Mouse (Mus musculus) heart, postnatal 0 days (tissue): ENCODE results near the gene Adnp. TPM values are rescaled to one million over a fixed set of nuclear protein-coding genes. Genes with fewer than 3 reads are reported as not detected.
A peak's percentile ranks its signal among the peaks of the same experiment; 100 is the strongest.
"Not testable (repeated sequence)": the region's sequence is repeated elsewhere in the genome, so short reads cannot be mapped to it uniquely, and the experiment has no call there.

Experiments used
- ATAC-seq: fragments of 200-750 bp; cut with Nextera tagmentation; 2 replicates; pipeline ENCODE4 v1.8.0; 2017; ENCODE audit warnings: low read depth, moderate number of reproducible peaks, moderate library complexity; ENCODE audit not compliant: insufficient read depth
- DNase-seq: peaks from one replicate; pipeline ENCODE4 v3.0.0-alpha.2; 2016; ENCODE audit warnings: low spot score
- H3K27ac ChIP-seq: fragments of 300-500 bp; sonication (generic); 2 replicates; pipeline ENCODE4 v1.5.1; 2014; ENCODE audit warnings: low read depth, mild to moderate bottlenecking
- H3K27me3 ChIP-seq: fragments of 300-500 bp; sonication (generic); 2 replicates; pipeline ENCODE4 v1.6.1; 2014; ENCODE audit warnings: low read length, mixed read lengths; ENCODE audit not compliant: control insufficient read depth, insufficient read depth
- H3K36me3 ChIP-seq: fragments of 300-500 bp; sonication (generic); replicated peaks from 2 replicates; pipeline ENCODE4 v1.6.1; 2014; ENCODE audit warnings: low read length, mixed read lengths; ENCODE audit not compliant: control insufficient read depth, insufficient read depth
- H3K4me1 ChIP-seq: fragments of 300-500 bp; sonication (generic); 2 replicates; pipeline ENCODE4 v1.6.1; 2014; ENCODE audit warnings: antibody characterized with exemption; ENCODE audit not compliant: control insufficient read depth, insufficient read depth
- H3K4me2 ChIP-seq: fragments of 300-500 bp; sonication (generic); 2 replicates; pipeline ENCODE4 v1.6.1; 2014; ENCODE audit warnings: low read depth, mild to moderate bottlenecking, low read length, moderate library complexity
- H3K4me3 ChIP-seq: fragments of 300-500 bp; sonication (generic); 2 replicates; pipeline ENCODE4 v1.5.1; 2014; ENCODE audit warnings: low read depth, low read length
- H3K9ac ChIP-seq: fragments of 300-500 bp; sonication (generic); replicated peaks from 2 replicates; pipeline ENCODE4 v1.6.1; 2014; ENCODE audit warnings: low read depth, low read length, mixed read lengths
- H3K9me3 ChIP-seq: fragments of 300-500 bp; sonication (generic); replicated peaks from 2 replicates; pipeline ENCODE4 v1.6.1; 2016; ENCODE audit warnings: low read length; ENCODE audit not compliant: control insufficient read depth
- CTCF ChIP-seq: IDR thresholded peaks from 2 replicates; pipeline ENCODE4 v1.5.1; 2016; ENCODE audit warnings: antibody characterized with exemption, control low read depth, low read depth
- EP300 ChIP-seq: IDR thresholded peaks from 2 replicates; pipeline ENCODE4 v1.6.1; 2016; ENCODE audit warnings: antibody characterized with exemption, low read depth
- WGBS: fragments of 180-500 bp; shearing (Covaris S2); extraction: QIAGEN DNeasy Blood & Tissue Kit; methylation state at CpG from one replicate; pipeline ENCODE4 v1.1.7; 2014; 5-methylcytosine and 5-hydroxymethylcytosine counted together
- polyA plus RNA-seq: library from polyadenylated mRNA; unstranded; fragments of >200 nt; fragmentation: Nextera tagmentation; extraction: Ambion mirVana; gene quantifications from 2 replicates; pipeline ENCODE4 v1.2.1, GENCODE M21; 2015
- total RNA-seq: library from RNA; depleted of rRNA; stranded (reverse); fragments of >200 nt; gene quantifications from 2 replicates; pipeline ENCODE4 v1.2.3, GENCODE M21; 2014; ENCODE audit warnings: low replicate concordance

The Adnp gene
- total and polyA plus RNA-seq, 2 experiments from 2014 or later = 2.4 to 28.2 TPM

GRCm38 (mm10) chr2:168160370-168160930 is 46.5 kb downstream of the Adnp start:
- no peaks in the 10 kb centered on the region for H3K4me1 ChIP-seq
- no peak for ATAC-seq
- WGBS = 89% methylated on average over 9 of the region's 9 CpGs
- H3K36me3 ChIP-seq = no peaks in the 10 kb centered on the region
- no peaks in the 10 kb centered on the region for H3K27me3 ChIP-seq
- H3K9ac ChIP-seq = no peak overlapping the region
- H3K4me3 ChIP-seq = no peak overlapping the region
- no peak overlapping the region for H3K27ac ChIP-seq
- TF ChIP-seq CTCF = no peak
- no peak for TF ChIP-seq EP300
- H3K4me2 ChIP-seq = no peak overlapping the region
- no peak for DNase-seq
- H3K9me3 ChIP-seq = no peaks in the 10 kb centered on the region

DNA sequence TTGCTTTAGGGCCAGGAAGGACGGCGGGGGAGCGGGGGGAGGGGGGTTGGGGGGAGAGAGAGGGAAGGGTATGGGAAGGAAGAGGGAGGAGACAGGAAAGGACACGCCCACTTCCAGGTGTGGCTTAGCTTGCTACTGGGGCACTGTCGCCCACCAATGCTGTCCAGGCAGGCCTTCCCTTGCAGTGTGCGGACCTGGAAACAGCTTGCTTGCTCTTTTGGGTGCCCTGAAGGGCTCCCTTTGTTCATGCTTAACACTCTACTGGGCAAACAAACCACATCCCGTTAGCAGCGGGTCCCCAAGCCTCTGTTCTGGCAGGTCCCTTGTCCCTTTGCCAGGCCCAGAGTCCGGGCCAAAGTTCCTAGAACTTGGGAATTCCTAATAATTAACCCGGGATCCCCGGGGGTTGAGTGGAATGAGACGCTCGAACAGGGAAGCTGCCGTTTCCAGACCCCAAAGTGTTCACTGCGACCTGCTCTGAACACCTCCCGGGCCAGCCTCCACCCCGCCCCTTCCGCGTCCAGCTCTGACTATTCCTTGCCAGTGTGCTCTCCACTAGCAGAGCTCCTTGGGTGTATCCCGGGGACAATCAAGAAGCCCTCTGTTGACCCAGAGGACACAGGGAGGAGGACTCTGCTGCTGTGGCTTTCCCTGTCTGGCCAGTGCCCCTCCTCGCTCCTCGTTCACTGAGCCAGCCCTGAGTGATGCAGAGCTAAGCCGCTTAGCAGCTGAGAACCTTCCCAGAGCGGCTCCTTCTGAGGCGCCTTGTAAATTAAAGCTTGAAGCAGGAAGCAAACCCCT is 47.8 kb downstream of the Adnp start:
- WGBS = 12% methylated on average over 24 of the region's 25 CpGs

GRCm38 (mm10) chr2:168157974-168158373 is 48.9 kb downstream of the Adnp start:
- ATAC-seq, H3K27me3 ChIP-seq, H3K4me1 ChIP-seq, DNase-seq, H3K9me3 ChIP-seq, H3K36me3 ChIP-seq, H3K27ac ChIP-seq, H3K4me3 ChIP-seq, H3K9ac ChIP-seq, H3K4me2 ChIP-seq: not testable (repeated sequence)
- 47% methylated on average over 10 of the region's 11 CpGs for WGBS

More for the DNA sequence above, 47.8 kb downstream of the Adnp start:
- Histone ChIP-seq H3K9me3 (no peaks in the 10 kb centered on the region), H3K4me1 (peaks cover 2% of the 10 kb centered on the region; the same call in 1 of the 2 replicates), H3K27me3 (no peaks in the 10 kb centered on the region), H3K9ac (no peak overlapping the region), H3K4me3 (peak overlapping the region; percentile 15; the same call in 1 of the 2 replicates), H3K27ac (no peak overlapping the region), H3K36me3 (no peaks in the 10 kb centered on the region), H3K4me2 (peak overlapping the region; percentile 54)
- no peak for ATAC-seq
- TF ChIP-seq EP300 = no peak
- TF ChIP-seq CTCF = no peak
- peak; percentile 30 for DNase-seq

DNA sequence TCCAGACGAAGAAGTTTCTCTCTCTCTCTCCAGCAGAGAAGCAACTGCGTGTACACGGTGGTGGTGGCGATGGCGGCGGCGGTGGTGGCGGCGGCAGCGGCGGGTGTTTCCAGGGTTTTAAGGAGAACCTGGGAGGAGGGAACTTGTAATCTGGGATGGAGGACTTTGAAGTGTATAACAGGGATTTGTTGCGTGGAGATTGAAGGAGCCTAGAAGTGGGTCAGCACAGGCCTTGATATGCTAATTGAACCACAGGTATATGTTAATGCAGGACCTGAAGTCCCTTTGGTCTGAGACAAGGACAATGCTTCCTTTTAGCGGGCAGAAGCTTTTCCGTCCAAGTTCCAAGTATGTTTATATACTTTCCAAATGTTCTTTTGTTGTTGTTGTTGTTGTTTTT is 50.6 kb downstream of the Adnp start:
- WGBS = 67% methylated on average over 14 of the region's 14 CpGs
- peaks cover 5% of the 10 kb centered on the region; the same call in 1 of the 2 replicates for H3K4me1 ChIP-seq
- H3K9me3 ChIP-seq = no peaks in the 10 kb centered on the region
- H3K9ac ChIP-seq = no peak overlapping the region
- TF ChIP-seq CTCF (no peak), EP300 (no peak)
- DNase-seq = no peak
- no peak for ATAC-seq
- no peaks in the 10 kb centered on the region for H3K36me3 ChIP-seq
- no peak overlapping the region for H3K4me2 ChIP-seq
- no peak overlapping the region for H3K4me3 ChIP-seq
- no peak overlapping the region for H3K27ac ChIP-seq
- H3K27me3 ChIP-seq = no peaks in the 10 kb centered on the region

DNA sequence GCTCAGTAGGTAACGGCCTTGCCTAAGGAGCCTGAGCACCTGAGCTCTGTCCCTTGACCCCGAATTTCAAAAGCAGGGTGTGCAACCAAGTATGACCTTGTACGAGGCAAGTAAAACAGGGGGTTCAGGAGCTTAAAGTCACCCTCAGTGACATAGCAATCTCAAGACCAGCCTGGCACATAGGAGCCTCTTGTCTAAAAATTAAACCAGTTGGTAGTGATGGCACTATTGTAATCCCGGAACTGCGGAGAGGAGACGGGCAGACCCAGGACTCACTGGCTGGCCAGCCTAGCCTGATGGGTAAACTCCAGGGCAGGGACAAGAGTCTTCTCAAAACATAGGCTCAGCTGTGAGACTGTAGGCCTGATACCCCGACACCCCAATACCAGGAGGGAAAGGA is 51.2 kb downstream of the Adnp start:
- Histone ChIP-seq H3K27ac (no peak overlapping the region), H3K4me1 (peaks cover 5% of the 10 kb centered on the region; the same call in 1 of the 2 replicates), H3K4me3 (no peak overlapping the region), H3K9ac (no peak overlapping the region), H3K4me2 (no peak overlapping the region), H3K27me3 (no peaks in the 10 kb centered on the region), H3K36me3 (no peaks in the 10 kb centered on the region), H3K9me3 (no peaks in the 10 kb centered on the region)
- 95% methylated on average over 7 of the region's 7 CpGs for WGBS
- TF ChIP-seq CTCF (no peak), EP300 (no peak)
- ATAC-seq (no peak), DNase-seq (no peak)
